In the genomic region with DNA sequence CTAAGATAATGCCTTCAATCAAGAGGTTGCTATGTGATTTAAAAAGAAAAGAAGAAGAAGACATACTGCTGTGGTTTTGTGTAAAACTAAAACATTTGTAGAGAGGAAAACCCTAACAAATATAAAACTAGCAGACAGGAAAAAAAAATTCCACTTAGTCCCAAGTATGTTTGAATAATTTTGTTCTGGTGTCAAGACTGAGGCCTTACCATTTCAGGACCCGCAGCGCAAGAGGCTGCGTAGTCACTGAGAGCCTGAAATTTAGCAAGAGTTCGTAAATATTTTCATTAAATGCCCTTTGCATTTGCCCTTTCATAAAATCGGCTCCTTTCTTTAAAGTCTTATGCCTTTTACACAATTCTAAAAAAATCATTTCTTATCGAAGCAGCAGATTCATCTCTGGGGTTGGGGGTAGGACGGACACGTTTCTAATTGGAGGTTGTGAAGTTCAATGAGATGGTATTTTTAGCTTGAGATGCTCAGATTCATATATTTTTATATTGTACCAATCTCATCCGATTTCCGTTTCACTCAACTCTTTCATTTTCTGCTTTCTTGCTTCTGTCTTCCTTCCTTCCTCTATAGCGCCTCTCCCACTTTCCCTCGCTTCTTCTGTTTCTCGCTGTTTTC, we compare ENCODE assay signal across 9 mouse cellular contexts.
DNase-seq lines count a peak whose midpoint lies in the region; ATAC-seq and TF ChIP-seq lines count a peak whose summit lies in the region.
"Had no signal": no experiment of that assay in that cellular context is flagged by ENCODE, and none has a peak within 500 bp of the region (broad histone marks: within the 10 kb centered on the region; RNA-seq: fewer than 3 reads in every experiment).

No protein-coding gene starts in this region.

- peak overlapping the region; percentile 32 for H3K4me3 ChIP-seq in kidney, embryonic 15.5 days (replicated peaks)
- peak overlapping the region; percentile 22; the same call in 1 of the 2 replicates for H3K4me3 ChIP-seq in embryonic facial prominence, embryonic 12.5 days
- H3K4me3 ChIP-seq in hindbrain, embryonic 10.5 days: peak overlapping the region; percentile 85
- peak overlapping the region; percentile 78 for H3K4me3 ChIP-seq in midbrain, postnatal 0 days (ENCODE audit: low read depth, low read length)
- H3K4me3 ChIP-seq: gastrocnemius, adult 2 months had no signal

- no peaks in the 10 kb centered on the region for H3K36me3 ChIP-seq in kidney, embryonic 15.5 days
- H3K36me3 ChIP-seq in embryonic facial prominence, embryonic 12.5 days: no peaks in the 10 kb centered on the region
- H3K36me3 ChIP-seq in hindbrain, embryonic 10.5 days: 0 out of 2 replicates have a peak, but pooled peaks cover 6% of the 10 kb centered on the region
- no peaks in the 10 kb centered on the region; the same call in 1 of the 2 replicates for H3K36me3 ChIP-seq in midbrain, postnatal 0 days (ENCODE audit: insufficient read depth, low read length)

- peaks cover 32% of the 10 kb centered on the region for H3K4me1 ChIP-seq in kidney, embryonic 15.5 days
- H3K4me1 ChIP-seq in embryonic facial prominence, embryonic 12.5 days: 0 out of 2 replicates have a peak, but pooled peaks cover 4% of the 10 kb centered on the region
- peaks cover 28% of the 10 kb centered on the region; the same call in 1 of the 2 replicates for H3K4me1 ChIP-seq in hindbrain, embryonic 10.5 days (replicated peaks)
- no peaks in the 10 kb centered on the region for H3K4me1 ChIP-seq in midbrain, postnatal 0 days (ENCODE audit: insufficient read depth, low read length)

- peaks cover 95% of the 10 kb centered on the region for H3K27me3 ChIP-seq in kidney, embryonic 15.5 days
- peaks cover 74% of the 10 kb centered on the region for H3K27me3 ChIP-seq in embryonic facial prominence, embryonic 12.5 days
- peaks cover 77% of the 10 kb centered on the region for H3K27me3 ChIP-seq in hindbrain, embryonic 10.5 days (ENCODE audit: insufficient read depth, poor library complexity, severe bottlenecking)
- H3K27me3 ChIP-seq in midbrain, postnatal 0 days (ENCODE audit: insufficient read depth, low read length): no peaks in the 10 kb centered on the region

- no peak for DNase-seq in kidney, postnatal 10 days
- no peak for DNase-seq in hindbrain, embryonic 10.5 days (ENCODE audit: low spot score)
- DNase-seq in midbrain, postnatal 0 days (ENCODE audit: low spot score): peak; percentile 23
- no peak for DNase-seq in right cerebral cortex, postnatal 25 days
- DNase-seq in ovary, postnatal 14 days (ENCODE audit: low spot score): no peak
- DNase-seq: gastrocnemius, adult 2 months; lung, embryonic 14.5 days had no signal

- H3K9me3 ChIP-seq in kidney, embryonic 15.5 days (replicated peaks): no peaks in the 10 kb centered on the region
- H3K9me3 ChIP-seq in embryonic facial prominence, embryonic 12.5 days: no peaks in the 10 kb centered on the region
- no peaks in the 10 kb centered on the region for H3K9me3 ChIP-seq in hindbrain, embryonic 10.5 days
- no peaks in the 10 kb centered on the region for H3K9me3 ChIP-seq in midbrain, postnatal 0 days (ENCODE audit: low read length)

- H3K27ac ChIP-seq in kidney, embryonic 15.5 days: no peak overlapping the region
- no peak overlapping the region for H3K27ac ChIP-seq in embryonic facial prominence, embryonic 12.5 days
- peak overlapping the region; percentile 99 for H3K27ac ChIP-seq in hindbrain, embryonic 10.5 days
- H3K27ac ChIP-seq in midbrain, postnatal 0 days (ENCODE audit: low read depth, low read length): peak overlapping the region; percentile 100
- H3K27ac ChIP-seq: gastrocnemius, adult 2 months had no signal

- H3K4me2 ChIP-seq in kidney, embryonic 15.5 days: peak overlapping the region; percentile 53
- H3K4me2 ChIP-seq in embryonic facial prominence, embryonic 12.5 days (replicated peaks): peak overlapping the region; percentile 29
- peak overlapping the region; percentile 79 for H3K4me2 ChIP-seq in midbrain, postnatal 0 days (ENCODE audit: low read depth, low read length, poor library complexity, severe bottlenecking)
- H3K4me2 ChIP-seq: lung, embryonic 14.5 days had no signal

- WGBS in kidney, embryonic 15.5 days: 6% methylated on average over 13 of the region's 13 CpGs
- WGBS in embryonic facial prominence, embryonic 12.5 days: 2% methylated on average over 13 of the region's 13 CpGs
- WGBS in hindbrain, embryonic 10.5 days: 3% methylated on average over 13 of the region's 13 CpGs
- 3% methylated on average over 13 of the region's 13 CpGs for WGBS in midbrain, postnatal 0 days

- H3K9ac ChIP-seq in kidney, embryonic 15.5 days: no peak overlapping the region
- no peak overlapping the region for H3K9ac ChIP-seq in embryonic facial prominence, embryonic 12.5 days
- peak overlapping the region; percentile 100 for H3K9ac ChIP-seq in midbrain, postnatal 0 days (replicated peaks; ENCODE audit: low read length, poor library complexity, severe bottlenecking)
- H3K9ac ChIP-seq: lung, embryonic 14.5 days had no signal

- no peak for TF ChIP-seq CTCF in midbrain, postnatal 0 days (IDR thresholded peaks at IDR 0.05)

- ATAC-seq in kidney, embryonic 15.5 days (replicated peaks; ENCODE audit: low FRiP score): no peak
- no peak for ATAC-seq in embryonic facial prominence, embryonic 12.5 days (ENCODE audit: insufficient number of reproducible peaks, insufficient read depth, low FRiP score, low TSS enrichment)
- no peak for ATAC-seq in midbrain, postnatal 0 days (ENCODE audit: low FRiP score)

Comparison
In these comparisons a context has a peak if more than half of its experiments do, and no peak if none do; other contexts are left out.
1. H3K27ac ChIP-seq: peak in hindbrain, embryonic 10.5 days (single experiment) and midbrain, postnatal 0 days (single experiment); none in kidney, embryonic 15.5 days (single experiment) and embryonic facial prominence, embryonic 12.5 days (single experiment).
2. H3K4me2 ChIP-seq: peak in every context shown above with its lines; median percentile 79 in midbrain, postnatal 0 days; 53 in kidney, embryonic 15.5 days; 29 in embryonic facial prominence, embryonic 12.5 days.
3. H3K4me3 ChIP-seq: peak in every context shown above with its lines; median percentile 85 in hindbrain, embryonic 10.5 days; 78 in midbrain, postnatal 0 days; 32 in kidney, embryonic 15.5 days; 22 in embryonic facial prominence, embryonic 12.5 days.